Mouse (Mus musculus): ENCODE data around the gene Hsf3. TPM values are rescaled to one million over a fixed set of nuclear protein-coding genes. Genes with fewer than 3 reads are reported as not detected.
"Not testable (repeated sequence)": the region's sequence is repeated elsewhere in the genome, so short reads cannot be mapped to it uniquely, and the experiment has no call there.

Gene Hsf3
- not detected in 2 replicates for total RNA-seq (2021)
- long read RNA-seq: 0 reads

- peak; percentile 0 for DNase-seq
Observed at GRCm38 (mm10) chrX:96456201-96456963, at the start of gene Hsf3. Gene Hsf3, minus strand, starts transcription at chrX:96456294.

- no peak for DNase-seq
Observed at GRCm38 (mm10) chrX:96501580-96501979, 45.5 kb upstream of the Hsf3 start.

- DNase-seq: no peak
Observed at GRCm38 (mm10) chrX:96455149-96455548, 945 bp downstream of the Hsf3 start, which contains the start of gene Heph. Gene Heph, plus strand, starts transcription at chrX:96455359.

- DNase-seq: no peak
Observed at GRCm38 (mm10) chrX:96419383-96419782, 36.7 kb downstream of the Hsf3 start.

GRCm38 (mm10) chrX:96417733-96418132 is 38.4 kb downstream of the Hsf3 start:
- DNase-seq: no peak

GRCm38 (mm10) chrX:96416970-96417369 is 39.1 kb downstream of the Hsf3 start:
- DNase-seq: no peak

GRCm38 (mm10) chrX:96415351-96415750 is 40.7 kb downstream of the Hsf3 start:
- not testable (repeated sequence) for DNase-seq

GRCm38 (mm10) chrX:96339108-96339507 is 117.0 kb downstream of the Hsf3 start:
- no peak for DNase-seq

GRCm38 (mm10) chrX:96329764-96330163 is 126.3 kb downstream of the Hsf3 start:
- DNase-seq: no peak

GRCm38 (mm10) chrX:96293338-96293737 is 162.8 kb downstream of the Hsf3 start, which contains the start of gene Vsig4:
Gene Vsig4, minus strand, starts transcription at chrX:96293438.
- no peak for DNase-seq

- no peak for DNase-seq
Observed at GRCm38 (mm10) chrX:96256509-96256908, 199.6 kb downstream of the Hsf3 start.

Other genes starting within 250 kb of the Hsf3 start
- gene Vsig4, start 162.9 kb downstream of the Hsf3 start, total RNA-seq (2021): not detected in 2 replicates
- 6.7 and 8.2 TPM in 2 replicates for gene Heph, start 935 bp downstream of the Hsf3 start, total RNA-seq (2021)